Comparison of ENCODE assay signal across 22 mouse cellular contexts in genomic region chr19:39935396-39935795, GRCm38 (mm10). TPM values are rescaled to one million over a fixed set of nuclear protein-coding genes. Genes with fewer than 3 reads are reported as not detected.
"Had no signal": no experiment of that assay in that cellular context is flagged by ENCODE, and none has a peak within 500 bp of the region (broad histone marks: within the 10 kb centered on the region; RNA-seq: fewer than 3 reads in every experiment).

No protein-coding gene starts in this region.

- H3K4me3 ChIP-seq: intestine, embryonic 15.5 days; limb, embryonic 10.5 days; liver, embryonic 13.5 days; lung, embryonic 15.5 days; megakaryocyte, embryonic 14.5 days; midbrain, embryonic 15.5 days; neural tube, embryonic 13.5 days had no signal

- H3K36me3 ChIP-seq: intestine, embryonic 15.5 days; limb, embryonic 10.5 days; liver, embryonic 13.5 days; lung, embryonic 15.5 days; midbrain, embryonic 15.5 days; neural tube, embryonic 13.5 days had no signal

- H3K9ac ChIP-seq: intestine, embryonic 15.5 days; liver, embryonic 13.5 days; liver, postnatal 0 days; lung, embryonic 15.5 days; midbrain, embryonic 15.5 days; neural tube, embryonic 13.5 days had no signal

- H3K4me2 ChIP-seq: intestine, embryonic 15.5 days; liver, embryonic 13.5 days; lung, embryonic 15.5 days; midbrain, embryonic 11.5 days; midbrain, embryonic 15.5 days; neural tube, embryonic 13.5 days had no signal

- ATAC-seq: intestine, embryonic 15.5 days; liver, postnatal 0 days; midbrain, embryonic 15.5 days had no signal

- H3K4me1 ChIP-seq: intestine, embryonic 15.5 days; limb, embryonic 10.5 days; liver, embryonic 13.5 days; lung, embryonic 15.5 days; megakaryocyte, embryonic 14.5 days; midbrain, embryonic 15.5 days; neural tube, embryonic 13.5 days had no signal

- H3K27ac ChIP-seq: intestine, embryonic 15.5 days; limb, embryonic 10.5 days; liver, embryonic 13.5 days; lung, embryonic 15.5 days; macrophage; midbrain, embryonic 15.5 days; neural tube, embryonic 13.5 days had no signal

- H3K27me3 ChIP-seq: intestine, embryonic 15.5 days; liver, embryonic 13.5 days; lung, embryonic 15.5 days; megakaryocyte, embryonic 14.5 days; midbrain, embryonic 15.5 days; neural tube, embryonic 13.5 days had no signal

- DNase-seq: liver, embryonic 13.5 days; liver, postnatal 0 days; lung, postnatal 14 days; right cerebral cortex, postnatal 25 days; thymus, postnatal 36 days had no signal

- H3K9me3 ChIP-seq: intestine, embryonic 15.5 days; limb, embryonic 10.5 days; liver, embryonic 13.5 days; lung, embryonic 15.5 days; midbrain, embryonic 15.5 days had no signal

RNA-seq across cellular contexts. Expression of gene Cyp2c69, which starts 48.8 kb away (rescaled TPM):
- total RNA-seq: layer of hippocampus, adult 8-10 months; layer of hippocampus, postnatal 14 days; left cerebral cortex, adult 18-20 months; left cerebral cortex, postnatal 10 days had no signal
- polyA plus RNA-seq: intestine, embryonic 15.5 days; limb, embryonic 10.5 days; limb, embryonic 14.5 days; liver, embryonic 13.5 days; lung, embryonic 15.5 days; macrophage; midbrain, embryonic 11.5 days; midbrain, embryonic 15.5 days; neural tube, embryonic 13.5 days; small intestine, adult 2 months; stomach, embryonic 16.5 days; thymus, postnatal 0 days had no signal

RNA-seq across cellular contexts. Expression of gene Cyp2c37, which starts 56.8 kb away (rescaled TPM):
- total RNA-seq: layer of hippocampus, postnatal 14 days; left cerebral cortex, adult 18-20 months; left cerebral cortex, postnatal 10 days had no signal
- polyA plus RNA-seq: intestine, embryonic 15.5 days; large intestine, adult 2 months; limb, embryonic 10.5 days; limb, embryonic 14.5 days; lung, embryonic 15.5 days; macrophage; midbrain, embryonic 11.5 days; midbrain, embryonic 15.5 days; neural tube, embryonic 13.5 days; small intestine, adult 2 months; thymus, postnatal 0 days had no signal
